Mouse (Mus musculus) testis, postnatal 14 days (tissue): Measurements from ENCODE around the gene Akap2.

Source experiments
- DNase-seq: peaks from one replicate; pipeline ENCODE4 v3.0.0; 2021; ENCODE audit warnings: low spot score

Gene Akap2

DNA sequence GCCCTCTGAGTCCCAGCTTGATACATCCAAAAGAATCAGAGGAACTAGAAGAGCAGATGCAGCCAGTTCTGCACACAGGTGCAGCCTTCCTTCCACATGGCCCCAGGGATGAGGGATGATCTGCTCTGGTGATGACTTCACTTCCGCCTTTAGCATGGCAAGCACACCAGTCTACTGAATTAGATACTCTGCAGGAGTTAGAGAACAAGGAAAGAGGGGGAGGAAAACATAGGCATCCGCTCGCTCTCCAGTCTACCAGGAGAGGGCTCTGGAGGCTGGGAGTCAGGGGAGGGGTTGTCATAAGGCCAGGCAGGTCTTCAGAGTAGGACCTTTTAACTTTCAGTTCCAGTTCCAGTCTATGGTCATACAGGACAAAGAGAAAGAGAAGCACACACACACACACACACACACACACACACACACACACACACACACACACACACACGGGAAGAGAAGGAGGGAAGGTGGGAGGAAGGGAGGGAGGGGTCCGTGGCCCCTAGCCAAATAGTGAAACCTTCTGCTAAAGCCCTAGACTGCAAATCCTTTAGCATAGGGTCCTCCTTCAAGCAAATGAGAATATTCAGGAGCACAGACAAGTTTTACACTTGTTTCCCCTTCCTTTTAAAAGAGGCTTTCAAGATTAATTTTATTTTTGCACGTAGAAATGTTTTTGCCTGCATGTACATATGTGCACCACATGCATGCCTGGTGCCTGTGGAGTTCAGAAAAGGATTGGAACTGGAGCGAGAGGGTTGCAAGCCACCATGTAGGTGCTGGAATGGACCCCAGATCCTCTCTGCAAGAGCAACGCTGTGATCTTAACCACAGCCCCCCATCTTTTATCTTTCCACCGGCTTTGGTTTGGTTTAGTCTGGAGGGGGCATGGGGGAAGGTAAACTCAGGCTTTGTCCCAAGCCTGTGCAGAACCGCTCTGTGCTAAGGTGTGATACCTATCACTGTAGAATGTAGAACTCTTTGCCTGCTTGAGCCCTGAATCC lies 197.0 kb downstream of the Akap2 start:
- no peak for DNase-seq

DNA sequence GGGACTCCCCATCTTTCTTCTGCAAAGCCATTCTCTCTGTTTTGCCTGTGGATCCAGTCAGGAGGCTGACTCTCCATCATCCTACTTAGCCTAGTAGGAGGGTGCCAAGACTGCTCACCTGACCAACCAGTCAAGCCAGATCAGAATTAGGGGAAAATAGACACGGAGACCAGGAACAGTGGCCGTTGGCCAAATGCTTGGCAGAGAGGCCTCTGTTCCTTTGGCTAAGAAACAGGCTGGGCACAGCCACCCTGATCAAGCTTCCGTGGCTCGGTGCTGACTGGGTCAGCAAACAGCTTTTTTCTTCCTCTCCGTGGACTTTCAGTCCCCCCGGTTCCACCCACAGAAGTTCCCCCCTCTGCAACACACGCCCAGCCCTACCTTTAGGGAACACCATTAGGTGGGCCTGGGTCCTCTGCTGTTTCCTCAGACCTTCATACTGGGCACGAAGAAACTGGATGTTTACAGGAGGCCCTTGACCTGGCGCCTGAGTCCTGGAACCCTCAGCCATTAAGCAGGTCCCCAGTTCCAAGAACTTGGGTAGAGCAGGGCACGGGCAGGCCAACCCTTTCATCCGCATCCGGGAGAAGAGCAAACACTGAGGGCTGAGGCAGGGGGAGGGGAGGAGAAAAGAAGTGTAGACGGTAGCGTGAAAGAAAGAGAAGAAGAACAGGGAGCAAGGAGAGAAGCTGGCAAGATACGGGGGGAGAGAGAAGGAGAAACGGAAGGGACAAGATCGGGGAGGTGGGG lies 197.9 kb downstream of the Akap2 start:
- DNase-seq, result peak; percentile 23

GRCm38 (mm10) chr4:57916201-57916661 lies 198.8 kb downstream of the Akap2 start, which contains the start of gene D630039A03Rik:
TSS of gene D630039A03Rik (minus strand) at chr4:57916297.
- peak; percentile 43 for DNase-seq

- DNase-seq, result no peak
These were observed 199.3 kb downstream of the Akap2 start for GRCm38 (mm10) chr4:57916711-57917110.

DNA sequence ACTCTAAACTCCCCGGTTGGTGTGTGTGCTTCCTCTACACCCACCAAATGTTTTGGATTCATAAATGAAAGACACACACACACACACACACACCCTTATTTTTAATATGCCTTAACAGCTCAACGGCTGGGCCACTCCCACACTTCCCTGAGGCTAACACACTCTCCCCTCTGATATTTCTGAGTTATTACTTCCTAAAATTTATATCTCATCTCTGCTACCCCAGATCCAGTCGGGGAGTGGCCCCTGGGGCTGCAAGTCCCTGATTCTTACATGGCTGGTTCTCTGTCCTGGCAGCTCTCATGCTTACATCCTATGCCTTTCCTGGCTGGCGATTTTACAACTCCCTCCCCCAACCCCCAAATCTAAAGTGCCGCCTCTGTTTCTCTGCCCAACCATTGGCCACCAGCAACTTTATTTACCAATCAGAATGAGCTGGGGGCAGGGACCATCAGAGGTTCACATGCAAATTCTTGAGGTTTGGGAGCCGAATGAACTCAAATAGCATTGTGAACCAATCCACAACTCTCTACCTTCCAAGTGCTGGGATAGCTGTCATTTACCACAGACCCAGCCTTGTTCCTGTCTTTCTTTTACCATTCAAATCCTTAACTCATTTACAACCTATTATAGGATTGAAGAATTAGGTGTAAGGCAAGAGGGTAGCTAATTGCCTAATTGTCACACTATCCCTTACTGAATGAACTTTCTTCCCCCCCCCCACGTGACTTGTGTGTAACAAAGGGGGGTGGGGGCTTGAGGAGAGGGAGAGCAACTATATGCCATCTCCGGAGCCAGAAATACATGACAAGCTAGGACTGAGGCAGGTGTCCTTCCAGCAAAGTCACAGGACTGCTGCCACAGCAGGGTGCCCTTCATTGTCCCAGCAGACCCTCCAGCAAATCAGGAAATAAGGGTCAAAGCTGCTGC lies 202.3 kb downstream of the Akap2 start:
- DNase-seq, result no peak

GRCm38 (mm10) chr4:57920522-57920921 lies 203.1 kb downstream of the Akap2 start:
- no peak for DNase-seq

DNA sequence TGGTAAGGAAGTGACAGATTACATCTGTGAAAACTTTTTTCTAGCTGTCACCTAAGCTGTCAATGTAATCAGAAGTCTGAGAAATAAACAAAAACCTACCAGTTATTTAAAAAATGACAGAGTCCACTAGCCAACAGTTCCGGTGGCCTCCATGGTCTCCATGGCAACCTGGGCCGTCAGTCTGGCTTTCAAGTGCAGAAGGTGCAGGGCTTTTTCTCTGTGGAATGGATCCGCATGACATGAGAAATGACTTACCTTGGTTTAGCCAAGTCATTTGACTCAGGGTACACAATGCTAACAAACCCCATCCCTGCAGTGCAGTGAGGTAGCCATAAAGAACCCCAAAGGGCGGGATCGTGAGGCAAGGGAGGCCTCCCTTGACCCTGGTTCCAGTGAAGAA lies 204.7 kb downstream of the Akap2 start:
- no peak for DNase-seq

- no peak for DNase-seq
These were observed 207.2 kb downstream of the Akap2 start for GRCm38 (mm10) chr4:57924556-57925071.

GRCm38 (mm10) chr4:57927464-57928205 lies 210.2 kb downstream of the Akap2 start:
- no peak for DNase-seq

- no peak for DNase-seq
These were observed 213.2 kb downstream of the Akap2 start for GRCm38 (mm10) chr4:57930559-57931170.

- DNase-seq, result no peak
These were observed 216.7 kb downstream of the Akap2 start for GRCm38 (mm10) chr4:57934181-57934580.

GRCm38 (mm10) chr4:57937292-57937691 lies 219.8 kb downstream of the Akap2 start:
- DNase-seq, result no peak

DNA sequence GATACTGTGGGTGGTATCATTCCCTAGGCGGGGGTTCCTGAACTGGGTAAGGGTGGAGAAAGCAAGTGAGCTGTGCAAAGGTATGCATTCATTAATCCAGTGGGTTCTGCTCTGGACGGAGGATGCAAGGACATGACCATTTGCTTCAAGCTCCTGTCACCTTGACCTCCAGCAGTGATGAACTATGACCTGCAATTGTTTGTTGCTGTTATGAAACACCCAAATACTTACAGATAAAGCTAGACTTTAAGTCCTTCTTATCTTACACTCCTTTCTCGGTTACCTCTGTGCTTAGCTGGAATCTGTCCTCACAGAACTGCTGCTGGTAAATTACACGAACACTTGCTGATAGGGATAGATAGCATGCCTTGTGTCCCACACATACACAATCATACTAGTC lies 223.2 kb downstream of the Akap2 start:
- DNase-seq, result no peak

- no peak for DNase-seq
These were observed 225.4 kb downstream of the Akap2 start for GRCm38 (mm10) chr4:57942892-57943291.
